Mouse (Mus musculus) c-Kit-positive CD71-negative TER-119-negative erythroid progenitor cells, embryonic 14.5 days (primary cell): ENCODE data around the gene Il17ra.
A peak's percentile ranks its signal among the peaks of the same experiment; 100 is the strongest.

Source experiments
- DNase-seq: peaks from one replicate; pipeline ENCODE4 v3.0.0-alpha.2; 2013; ENCODE audit warnings: low read depth

Il17ra gene

DNA sequence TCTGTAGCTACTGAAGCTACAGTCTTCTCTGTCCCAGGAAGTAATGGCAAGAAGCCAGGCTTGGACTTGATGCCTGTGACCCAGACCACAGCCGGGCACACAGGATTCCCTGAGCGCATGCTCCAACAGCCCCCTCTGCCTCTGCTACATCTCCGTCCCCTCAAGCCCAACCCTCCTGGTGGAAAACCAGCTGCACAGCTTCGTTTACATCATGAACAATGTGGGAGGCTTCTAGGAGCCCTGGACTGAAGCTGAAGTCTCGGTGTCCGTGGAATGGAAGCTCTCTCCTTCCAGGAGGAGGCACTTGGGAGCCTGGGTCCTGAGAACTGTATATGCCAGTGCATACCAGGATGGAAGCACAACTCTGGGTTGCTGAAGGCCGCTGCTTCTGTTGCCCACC, 46.9 kb downstream of the Il17ra start:
- no peak for DNase-seq

DNA sequence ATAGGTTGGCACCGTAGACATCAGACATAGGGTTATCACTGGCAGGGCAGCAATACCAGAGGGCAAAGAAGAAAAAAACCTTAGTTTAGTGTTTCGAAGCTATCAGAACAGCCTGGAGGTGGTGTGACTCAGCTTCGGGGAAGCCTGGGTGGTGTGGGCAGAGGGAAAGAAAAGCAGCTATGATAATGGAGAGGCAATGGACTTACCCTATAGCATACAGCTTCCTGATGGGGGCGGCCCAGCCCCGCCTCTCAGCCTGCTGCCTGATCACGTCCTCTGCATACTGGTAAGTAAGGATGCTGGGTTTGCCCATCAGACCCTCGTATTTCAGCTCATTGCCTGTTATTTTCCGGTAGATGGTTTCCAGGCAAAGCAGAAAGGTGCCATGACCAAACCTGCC, 47.4 kb downstream of the Il17ra start:
- no peak for DNase-seq

DNA sequence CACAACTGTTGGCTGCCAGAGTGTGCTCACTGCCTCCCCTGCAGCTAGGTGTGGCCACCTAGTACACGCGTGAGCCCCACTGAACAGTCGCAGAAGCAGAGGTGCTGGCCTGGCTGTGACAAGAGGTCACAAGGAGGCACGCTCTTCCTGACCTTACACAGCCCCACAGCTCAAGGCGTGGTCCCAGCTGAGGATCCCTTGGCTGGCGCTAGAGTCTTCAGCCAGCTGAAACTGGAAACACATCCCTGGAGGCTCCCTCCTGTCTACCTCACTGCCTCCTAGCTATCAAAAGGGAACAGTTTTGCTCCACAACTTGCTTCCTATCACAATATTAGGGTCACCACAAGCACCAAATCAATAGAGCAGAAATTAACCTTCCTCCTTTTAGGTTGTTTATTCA, 48.2 kb downstream of the Il17ra start:
- DNase-seq = no peak

GRCm38 (mm10) chr6:120516422-120516821, 53.4 kb downstream of the Il17ra start:
- DNase-seq = no peak

GRCm38 (mm10) chr6:120516879-120517278, 53.8 kb downstream of the Il17ra start:
- no peak for DNase-seq

GRCm38 (mm10) chr6:120517311-120517710, 54.3 kb downstream of the Il17ra start:
- no peak for DNase-seq

DNA sequence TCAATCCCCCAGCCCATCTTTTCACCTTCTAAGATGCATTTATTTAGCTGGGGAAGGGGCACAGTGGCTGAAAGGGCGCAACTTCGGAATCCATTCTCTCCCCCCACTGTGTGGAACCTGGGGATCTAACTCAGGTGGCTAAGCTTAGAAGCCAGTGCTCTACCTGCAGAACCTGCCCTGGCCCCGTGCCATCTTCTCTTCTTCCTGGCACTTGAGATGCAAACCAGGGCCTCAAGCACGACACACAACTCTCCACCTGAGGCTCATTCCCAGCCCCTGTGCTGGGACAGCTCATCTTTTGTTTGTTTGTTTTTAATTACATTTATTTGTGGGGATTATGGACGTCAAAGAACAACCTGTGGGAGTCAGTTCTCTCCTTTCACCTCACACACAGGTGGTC, 56.6 kb downstream of the Il17ra start:
- DNase-seq = no peak

DNA sequence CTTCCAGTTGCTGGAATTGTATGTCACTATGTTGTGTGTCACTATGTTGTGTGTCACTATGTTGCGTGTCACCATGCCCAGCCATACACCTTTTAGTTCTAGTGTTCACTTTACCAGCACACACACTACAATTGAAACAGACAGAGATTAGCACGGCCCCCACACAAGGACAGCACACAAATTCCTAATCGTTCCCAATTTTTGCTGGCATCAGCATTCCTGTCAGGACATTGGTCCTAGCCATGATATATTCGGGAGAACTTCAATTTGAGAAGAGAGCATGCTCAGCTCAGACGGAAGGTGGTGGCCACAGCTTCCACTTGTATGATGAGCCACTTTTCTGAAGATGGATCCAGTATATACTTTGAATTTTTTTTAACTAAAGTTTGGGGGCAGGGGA, 61.7 kb downstream of the Il17ra start:
- DNase-seq = no peak

DNA sequence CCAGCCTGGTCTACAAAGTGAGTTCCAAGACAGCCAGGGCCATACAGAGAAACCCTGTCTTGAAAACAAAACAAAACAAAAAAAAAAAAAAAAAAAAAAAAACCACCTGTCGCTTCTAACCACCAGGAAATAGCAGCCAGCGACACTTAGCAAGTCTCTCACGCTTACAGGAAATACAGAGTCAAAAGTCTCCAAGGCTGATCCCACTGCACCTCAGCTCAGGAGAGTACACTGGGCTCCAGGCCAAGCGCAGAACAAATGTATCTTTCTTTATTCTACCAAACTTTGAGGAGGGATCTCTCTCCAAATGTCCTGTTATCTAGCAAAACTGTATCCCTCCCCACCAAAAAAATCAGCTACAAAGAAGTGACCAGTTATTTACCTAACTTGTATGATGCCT, 66.1 kb downstream of the Il17ra start:
- no peak for DNase-seq

DNA sequence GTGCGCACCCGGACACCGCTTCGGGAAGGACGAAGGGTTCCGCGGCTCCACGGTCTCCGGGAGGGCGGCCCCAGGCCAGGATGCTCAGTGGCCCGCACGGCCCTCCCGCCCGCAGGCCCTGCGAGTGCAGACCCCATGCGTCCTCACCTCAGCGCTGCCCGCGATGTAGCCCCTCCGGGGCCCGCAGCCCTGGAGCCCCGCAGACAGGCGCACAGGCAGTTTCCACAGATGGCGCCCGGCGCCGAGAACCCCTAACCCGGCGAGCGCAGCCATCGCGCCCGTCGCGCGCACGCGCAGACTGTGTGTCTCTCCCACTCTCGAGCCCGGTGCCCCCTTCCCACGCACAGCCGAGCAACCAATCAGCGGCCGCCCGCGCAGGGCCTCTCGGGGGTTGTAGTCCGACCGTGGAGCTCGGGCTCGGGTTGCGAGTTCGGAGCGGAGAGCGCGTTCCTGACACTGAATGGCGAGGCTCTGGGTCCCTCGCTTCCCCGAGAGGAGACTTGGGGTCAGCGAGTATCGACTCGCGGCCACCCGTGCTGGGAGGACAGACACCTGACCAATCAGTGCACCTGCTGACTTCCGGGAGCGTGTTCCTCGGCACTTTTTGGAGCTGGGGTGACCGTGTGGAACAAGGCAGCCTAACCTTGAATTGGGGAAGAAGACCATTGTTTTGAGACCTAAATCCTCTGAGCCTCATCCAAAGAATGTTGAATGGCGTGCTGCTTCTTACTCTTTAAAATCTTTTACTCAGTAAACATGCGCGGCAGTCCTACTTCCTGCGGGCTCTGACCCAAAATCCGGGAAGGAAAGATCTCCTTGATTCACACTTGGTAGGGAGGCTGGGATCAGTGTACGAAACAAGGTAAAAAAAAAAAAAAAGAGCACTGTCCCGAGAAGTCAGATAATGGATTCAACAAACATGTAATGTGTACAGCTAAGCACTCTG, 68.2 kb downstream of the Il17ra start, which contains the start of gene Hdhd5:
Hdhd5 (minus strand) TSS at position 300 of the 946 bp plus-strand sequence.
- DNase-seq = peak; percentile 86

GRCm38 (mm10) chr6:120532594-120532993, 69.5 kb downstream of the Il17ra start:
- no peak for DNase-seq

DNA sequence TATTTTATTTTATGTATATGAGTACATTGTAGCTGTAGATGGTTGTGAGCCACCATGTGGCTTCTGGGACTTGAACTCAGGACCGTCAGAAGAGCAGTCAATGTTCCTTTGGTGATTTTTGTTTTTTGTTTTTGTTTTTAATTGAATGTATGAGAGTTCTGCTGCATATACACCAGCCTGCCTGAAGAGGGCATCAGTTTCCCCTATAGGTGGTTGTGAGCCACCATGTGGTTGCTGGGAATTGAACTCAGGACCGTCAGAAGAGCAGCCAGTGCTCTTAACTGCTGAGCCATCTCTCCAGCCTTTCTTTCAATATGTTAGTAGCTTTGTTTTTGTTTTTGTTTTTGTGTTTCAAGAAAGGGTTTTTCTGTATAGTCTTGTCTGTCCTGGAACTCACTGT, 73.3 kb downstream of the Il17ra start:
- DNase-seq = no peak
